Mouse (Mus musculus): ENCODE measurements around the gene Svs1. TPM values are rescaled to one million over a fixed set of nuclear protein-coding genes. Genes with fewer than 3 reads are reported as not detected.

Svs1 gene
- polyA plus RNA-seq (2015; fragmentation: Nextera tagmentation; extraction: Ambion mirVana) = not detected in 2 replicates

DNA sequence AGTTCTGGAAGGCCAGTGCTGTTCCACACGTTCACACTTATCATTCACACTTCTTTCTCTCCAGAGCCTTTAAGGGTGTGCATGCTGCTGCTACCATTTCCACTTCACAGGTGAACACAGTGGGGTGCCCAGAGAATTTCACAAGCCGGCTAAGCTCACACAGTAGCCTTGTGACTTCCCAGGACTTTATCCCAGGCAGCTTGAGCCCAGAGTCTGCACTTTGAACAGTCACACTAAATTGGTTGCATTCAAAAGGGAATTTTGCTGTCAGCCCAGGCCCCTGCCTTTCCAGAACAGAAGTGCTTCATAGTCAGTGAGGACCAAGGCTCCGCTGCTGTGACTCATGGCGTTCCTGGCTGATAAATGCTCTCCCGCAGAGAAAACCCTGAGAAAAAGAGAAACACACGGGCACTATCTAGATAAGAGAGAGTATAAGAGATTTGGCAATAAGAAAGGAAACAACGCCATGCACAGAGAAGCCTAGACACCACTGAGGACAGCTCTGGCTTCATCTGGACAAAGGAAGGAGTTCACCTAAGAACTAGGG is at the start of gene Svs1:
Gene Svs1 (plus strand): TSS at position 418 of the 547 bp plus-strand sequence.
- TF ChIP-seq CTCF (IDR thresholded peaks at IDR 0.05; ENCODE audit: low read depth) = no peak
- Histone ChIP-seq H3K4me3 (replicated peaks; ENCODE audit: low read depth, low read length) (no peak within 1 kb of the TSS), H3K36me3 (ENCODE audit: insufficient read depth, low read length) (no peaks in the 10 kb centered on the region), H3K9me3 (replicated peaks; ENCODE audit: low read length) (no peaks in the 10 kb centered on the region), H3K9ac (ENCODE audit: low read depth, low read length) (no peak within 1 kb of the TSS), H3K4me2 (ENCODE audit: low read length) (no peak within 1 kb of the TSS), H3K27me3 (ENCODE audit: insufficient read depth, low read length) (no peaks in the 10 kb centered on the region), H3K27ac (no peak within 1 kb of the TSS), H3K4me1 (replicated peaks; ENCODE audit: insufficient read depth, low read length) (no peaks in the 10 kb centered on the region)
- 57% methylated on average over 7 of the region's 7 CpGs for WGBS
- DNase-seq (ENCODE audit: low spot score) = no peak
- ATAC-seq (replicated peaks; ENCODE audit: low FRiP score, low read depth) = no peak

DNA sequence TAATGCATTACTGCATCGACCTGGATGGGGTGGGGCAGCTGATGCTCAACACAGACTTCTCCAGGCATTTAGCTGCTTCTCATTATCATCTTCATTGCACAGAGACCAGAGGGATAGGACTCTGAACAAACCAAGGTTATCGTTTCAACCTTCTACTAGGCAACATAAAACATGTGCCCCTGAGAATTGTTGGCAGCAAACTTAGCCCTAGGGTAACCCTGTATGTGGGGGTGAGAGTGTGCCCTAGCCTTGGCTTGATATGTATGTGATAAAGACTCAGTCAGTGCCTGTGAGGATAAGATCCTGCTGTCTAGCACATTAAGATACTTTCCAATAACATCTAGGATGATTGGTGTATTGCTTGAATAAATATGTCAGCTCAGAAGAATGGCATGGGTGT is 37.1 kb upstream of the Svs1 start:
- TF ChIP-seq CTCF (IDR thresholded peaks at IDR 0.05; ENCODE audit: low read depth) = no peak
- no peak for DNase-seq (ENCODE audit: low spot score)
- no peak overlapping the region for H3K9ac ChIP-seq (ENCODE audit: low read depth, low read length)
- no peaks in the 10 kb centered on the region for H3K9me3 ChIP-seq (replicated peaks; ENCODE audit: low read length)
- no peak for ATAC-seq (replicated peaks; ENCODE audit: low FRiP score, low read depth)
- no peaks in the 10 kb centered on the region for H3K4me1 ChIP-seq (replicated peaks; ENCODE audit: insufficient read depth, low read length)
- H3K27ac ChIP-seq = no peak overlapping the region
- H3K27me3 ChIP-seq (ENCODE audit: insufficient read depth, low read length) = no peaks in the 10 kb centered on the region
- no peak overlapping the region for H3K4me2 ChIP-seq (ENCODE audit: low read length)
- no peaks in the 10 kb centered on the region for H3K36me3 ChIP-seq (ENCODE audit: insufficient read depth, low read length)
- H3K4me3 ChIP-seq (replicated peaks; ENCODE audit: low read depth, low read length) = no peak overlapping the region
- WGBS = 73% methylated on average over 2 of the region's 2 CpGs

DNA sequence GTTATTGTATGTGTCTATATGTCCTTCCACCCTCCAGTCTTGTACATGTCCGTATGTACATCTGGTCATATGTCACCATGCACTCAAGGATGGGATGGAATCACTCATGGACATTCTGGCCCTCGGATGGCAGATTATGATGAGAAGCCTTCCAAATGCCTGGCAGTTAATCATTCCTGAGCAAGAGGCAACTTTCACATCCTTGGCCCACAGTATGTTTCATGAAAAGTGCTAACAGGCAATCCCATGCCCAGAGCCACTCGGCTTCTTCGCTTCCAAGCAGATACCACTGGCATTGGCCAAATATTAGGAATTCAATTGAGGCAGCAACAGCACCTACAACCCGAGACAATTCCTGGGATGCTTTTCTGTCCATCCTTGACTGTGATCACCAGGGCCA is 36.0 kb upstream of the Svs1 start:
- Histone ChIP-seq H3K4me2 (ENCODE audit: low read length) (no peak overlapping the region), H3K9ac (ENCODE audit: low read depth, low read length) (no peak overlapping the region), H3K4me3 (replicated peaks; ENCODE audit: low read depth, low read length) (no peak overlapping the region), H3K36me3 (ENCODE audit: insufficient read depth, low read length) (no peaks in the 10 kb centered on the region), H3K4me1 (replicated peaks; ENCODE audit: insufficient read depth, low read length) (no peaks in the 10 kb centered on the region), H3K27me3 (ENCODE audit: insufficient read depth, low read length) (no peaks in the 10 kb centered on the region), H3K27ac (no peak overlapping the region), H3K9me3 (replicated peaks; ENCODE audit: low read length) (no peaks in the 10 kb centered on the region)
- ATAC-seq (replicated peaks; ENCODE audit: low FRiP score, low read depth) (no peak), DNase-seq (ENCODE audit: low spot score) (no peak)
- WGBS = 89% methylated on average over 5 of the region's 5 CpGs
- no peak for TF ChIP-seq CTCF (IDR thresholded peaks at IDR 0.05; ENCODE audit: low read depth)

DNA sequence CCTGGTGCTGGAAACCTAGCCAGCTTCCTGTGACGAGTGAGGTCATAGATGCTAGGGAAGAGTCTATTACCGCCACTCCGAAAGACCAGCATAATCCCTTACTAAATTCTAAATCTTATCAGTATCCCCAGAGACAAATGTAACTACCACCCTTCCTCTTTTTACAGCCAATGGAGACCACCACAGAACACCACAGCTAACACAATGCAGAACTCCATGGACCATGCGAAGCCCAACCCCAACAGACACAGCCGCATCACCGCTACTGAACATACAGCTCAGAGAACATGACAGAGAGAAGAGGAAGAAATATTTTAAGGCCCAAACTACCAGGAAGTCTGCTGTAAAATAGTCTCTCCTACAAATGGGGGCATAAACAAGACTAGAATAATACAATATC is 35.0 kb upstream of the Svs1 start:
- Histone ChIP-seq H3K36me3 (ENCODE audit: insufficient read depth, low read length) (no peaks in the 10 kb centered on the region), H3K9me3 (replicated peaks; ENCODE audit: low read length) (no peaks in the 10 kb centered on the region), H3K9ac (ENCODE audit: low read depth, low read length) (no peak overlapping the region), H3K27ac (no peak overlapping the region), H3K4me2 (ENCODE audit: low read length) (no peak overlapping the region), H3K4me3 (replicated peaks; ENCODE audit: low read depth, low read length) (no peak overlapping the region), H3K4me1 (replicated peaks; ENCODE audit: insufficient read depth, low read length) (no peaks in the 10 kb centered on the region), H3K27me3 (ENCODE audit: insufficient read depth, low read length) (no peaks in the 10 kb centered on the region)
- no peak for TF ChIP-seq CTCF (IDR thresholded peaks at IDR 0.05; ENCODE audit: low read depth)
- WGBS = 90% methylated on average over 6 of the region's 6 CpGs
- ATAC-seq (replicated peaks; ENCODE audit: low FRiP score, low read depth) (no peak), DNase-seq (ENCODE audit: low spot score) (no peak)

DNA sequence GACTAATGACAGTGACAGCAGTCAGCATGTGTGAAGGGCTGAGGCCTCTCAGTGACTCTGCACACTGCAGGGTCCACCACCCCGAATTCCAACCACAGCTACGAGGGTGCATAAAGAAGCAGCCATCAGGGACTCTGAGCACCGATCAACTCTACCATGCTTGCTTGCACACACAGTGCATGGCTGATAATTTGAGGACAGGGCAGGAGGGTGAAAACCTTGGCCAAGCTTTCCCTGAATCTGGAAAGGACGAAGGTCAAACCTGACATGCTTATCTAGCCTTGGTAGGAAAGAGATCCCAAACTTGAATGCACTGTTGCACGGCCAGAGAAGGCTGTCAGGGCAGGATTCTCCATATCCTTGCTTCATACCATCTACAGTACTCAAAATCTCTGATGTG is 33.4 kb upstream of the Svs1 start:
- no peak for ATAC-seq (replicated peaks; ENCODE audit: low FRiP score, low read depth)
- DNase-seq (ENCODE audit: low spot score) = no peak
- 78% methylated on average over 5 of the region's 5 CpGs for WGBS
- H3K27me3 ChIP-seq (ENCODE audit: insufficient read depth, low read length) = no peaks in the 10 kb centered on the region
- H3K9ac ChIP-seq (ENCODE audit: low read depth, low read length) = no peak overlapping the region
- no peaks in the 10 kb centered on the region for H3K36me3 ChIP-seq (ENCODE audit: insufficient read depth, low read length)
- no peak overlapping the region for H3K27ac ChIP-seq
- no peak overlapping the region for H3K4me2 ChIP-seq (ENCODE audit: low read length)
- no peaks in the 10 kb centered on the region for H3K4me1 ChIP-seq (replicated peaks; ENCODE audit: insufficient read depth, low read length)
- no peaks in the 10 kb centered on the region for H3K9me3 ChIP-seq (replicated peaks; ENCODE audit: low read length)
- H3K4me3 ChIP-seq (replicated peaks; ENCODE audit: low read depth, low read length) = no peak overlapping the region
- no peak for TF ChIP-seq CTCF (IDR thresholded peaks at IDR 0.05; ENCODE audit: low read depth)

DNA sequence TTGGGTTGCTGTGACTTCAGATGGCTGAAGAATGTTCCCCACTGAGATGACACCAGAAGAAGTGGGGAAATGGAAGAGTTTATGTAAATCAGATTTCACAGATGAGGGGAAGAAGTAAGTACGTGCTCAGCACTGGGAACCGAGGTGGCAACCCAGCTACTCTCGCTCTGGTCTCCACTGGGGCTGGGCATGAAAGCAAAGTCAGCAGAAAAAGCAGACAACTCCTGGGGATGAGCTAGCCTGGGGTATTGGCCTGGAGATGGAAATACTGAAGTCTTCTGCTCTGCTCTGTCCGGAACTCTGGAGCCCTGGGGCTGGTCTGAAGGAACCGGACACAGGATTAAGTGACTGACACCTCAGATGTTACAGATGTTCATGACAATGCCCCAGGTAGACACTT is 32.5 kb upstream of the Svs1 start:
- Histone ChIP-seq H3K9ac (ENCODE audit: low read depth, low read length) (no peak overlapping the region), H3K4me2 (ENCODE audit: low read length) (no peak overlapping the region), H3K4me3 (replicated peaks; ENCODE audit: low read depth, low read length) (no peak overlapping the region), H3K4me1 (replicated peaks; ENCODE audit: insufficient read depth, low read length) (no peaks in the 10 kb centered on the region), H3K27ac (no peak overlapping the region), H3K27me3 (ENCODE audit: insufficient read depth, low read length) (no peaks in the 10 kb centered on the region), H3K36me3 (ENCODE audit: insufficient read depth, low read length) (no peaks in the 10 kb centered on the region), H3K9me3 (replicated peaks; ENCODE audit: low read length) (no peaks in the 10 kb centered on the region)
- TF ChIP-seq CTCF (IDR thresholded peaks at IDR 0.05; ENCODE audit: low read depth) = no peak
- DNase-seq (ENCODE audit: low spot score) = no peak
- ATAC-seq (replicated peaks; ENCODE audit: low FRiP score, low read depth) = no peak
- 86% methylated on average over 5 of the region's 5 CpGs for WGBS

DNA sequence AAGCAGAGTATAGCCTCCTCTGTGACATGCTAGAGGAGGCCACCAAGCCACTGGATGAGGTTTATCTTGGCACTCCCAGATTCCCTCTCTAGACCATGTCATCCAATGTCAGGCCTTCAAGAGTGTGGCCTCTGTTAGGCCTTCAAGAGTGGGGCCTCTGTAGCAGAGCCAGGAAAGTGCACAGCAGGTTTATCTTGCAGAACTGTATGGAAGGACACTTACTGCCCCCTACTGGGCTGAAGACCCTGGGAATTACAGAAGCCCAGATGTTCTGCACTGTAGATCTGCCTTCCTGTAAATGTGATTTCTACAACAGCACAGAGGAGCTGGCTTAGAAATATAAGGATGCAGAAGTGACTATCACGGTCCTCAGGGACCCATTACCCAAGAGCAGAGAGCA is 31.7 kb upstream of the Svs1 start:
- H3K4me3 ChIP-seq (replicated peaks; ENCODE audit: low read depth, low read length) = no peak overlapping the region
- no peaks in the 10 kb centered on the region for H3K36me3 ChIP-seq (ENCODE audit: insufficient read depth, low read length)
- 18% methylated on average over 1 of the region's 1 CpGs for WGBS
- H3K27me3 ChIP-seq (ENCODE audit: insufficient read depth, low read length) = no peaks in the 10 kb centered on the region
- DNase-seq (ENCODE audit: low spot score) = peak; percentile 81
- no peaks in the 10 kb centered on the region for H3K4me1 ChIP-seq (replicated peaks; ENCODE audit: insufficient read depth, low read length)
- peak; percentile 85 for TF ChIP-seq CTCF (IDR thresholded peaks at IDR 0.05; ENCODE audit: low read depth)
- H3K4me2 ChIP-seq (ENCODE audit: low read length) = no peak overlapping the region
- H3K27ac ChIP-seq = no peak overlapping the region
- no peaks in the 10 kb centered on the region for H3K9me3 ChIP-seq (replicated peaks; ENCODE audit: low read length)
- peak; percentile 68 for ATAC-seq (replicated peaks; ENCODE audit: low FRiP score, low read depth)
- no peak overlapping the region for H3K9ac ChIP-seq (ENCODE audit: low read depth, low read length)

Data from kidney, postnatal 0 days (tissue).